Mouse (Mus musculus) heart, postnatal 10 days (tissue): ENCODE results near the gene Ube2ql1. TPM values are rescaled to one million over a fixed set of nuclear protein-coding genes. Genes with fewer than 3 reads are reported as not detected.

ENCODE experiments used
- DNase-seq, 2 experiments: peaks; one replicate each; pipeline ENCODE4 v3.0.0; 2021
- intact Hi-C: fragments of 180-260 bp; cut with DNase I; formaldehyde crosslinking; loops from one replicate; pipeline ENCODE4 v1.15.1; 2025
- total RNA-seq, 2 experiments: library from RNA; stranded (reverse); gene quantifications; 2 replicates each; pipeline ENCODE4 v1.2.3; 2021

Ube2ql1 gene
- total RNA-seq, 2 experiments from 2014 or later, result 0.87 to 1.2 TPM

DNA sequence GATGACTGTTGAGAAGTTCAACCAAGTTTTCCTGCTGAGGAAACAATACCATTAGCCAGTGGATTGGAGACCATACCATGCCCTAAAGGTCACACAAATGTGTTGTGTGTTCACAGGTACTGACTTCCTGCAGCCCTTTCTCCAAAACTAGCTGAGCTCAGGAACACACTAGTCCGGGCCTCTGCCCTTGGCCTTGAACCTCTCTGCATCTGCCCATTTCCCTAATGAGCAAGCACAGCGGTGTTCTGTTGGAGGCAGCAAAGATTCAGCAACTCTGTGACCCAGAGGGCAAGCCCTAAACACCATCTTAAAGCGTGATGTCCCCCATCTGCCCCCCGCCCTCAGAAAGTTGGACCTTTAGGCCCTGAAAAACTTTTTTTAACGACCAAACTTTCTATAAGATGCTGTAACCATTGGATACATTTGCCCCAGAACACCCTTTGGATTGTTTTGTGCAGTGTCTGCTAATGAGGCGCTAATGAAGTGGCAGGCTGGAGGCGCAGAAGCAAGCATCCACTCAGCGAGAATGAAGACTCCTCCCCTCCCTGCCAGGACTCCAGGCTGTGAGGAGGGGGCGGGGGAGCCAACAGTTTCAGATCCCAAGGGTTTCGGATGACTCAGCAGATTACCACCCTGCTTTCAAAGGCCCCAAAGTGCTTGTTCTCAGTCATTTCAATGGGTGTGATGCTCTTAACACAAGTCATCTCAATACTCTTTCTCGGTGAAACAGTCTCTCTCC is 21.7 kb downstream of the Ube2ql1 start:
- DNase-seq, result no peak
- intact Hi-C loops, result no loop called here

DNA sequence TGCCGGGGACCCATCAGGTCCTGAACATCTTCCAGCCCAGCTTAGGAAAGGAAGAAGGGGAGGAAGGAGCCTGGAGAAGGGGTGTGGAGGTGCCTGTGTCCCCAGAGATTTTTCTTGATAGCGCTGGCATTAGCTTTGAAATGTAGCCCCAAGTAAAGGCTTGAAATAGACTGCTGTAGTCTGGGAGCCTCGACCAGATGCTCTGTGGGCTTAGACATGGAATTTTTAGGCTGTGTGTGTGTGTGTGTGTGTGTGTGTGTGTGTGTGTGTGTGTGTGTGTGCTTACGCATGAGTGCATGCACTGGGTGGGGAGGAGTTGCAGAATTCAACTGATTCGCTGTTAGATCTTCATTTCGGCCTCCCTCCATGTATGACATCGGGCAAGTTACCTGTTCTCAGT is 31.5 kb downstream of the Ube2ql1 start:
- intact Hi-C loops, result no loop called here
- no peak for DNase-seq

DNA sequence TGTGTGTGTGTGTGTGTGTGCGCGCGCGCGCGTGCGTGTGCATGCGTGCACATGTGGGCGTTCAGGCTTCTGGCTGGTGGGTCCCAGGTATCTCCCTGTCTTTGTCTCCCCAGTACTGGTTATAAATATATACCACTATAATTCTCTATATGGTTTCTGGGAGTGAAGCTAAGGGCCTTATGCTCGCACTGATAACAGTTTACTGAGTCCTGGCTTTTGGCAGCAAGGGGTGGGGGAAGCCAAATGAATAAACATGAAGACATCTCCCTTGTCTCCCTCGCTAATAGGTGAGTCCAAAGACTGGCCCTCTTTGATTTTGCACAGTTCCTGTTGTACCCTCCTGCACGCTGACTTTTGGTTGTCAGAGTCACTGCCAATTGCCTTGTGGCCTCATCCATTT is 32.2 kb downstream of the Ube2ql1 start:
- intact Hi-C loops, result no loop called here
- DNase-seq, result no peak

DNA sequence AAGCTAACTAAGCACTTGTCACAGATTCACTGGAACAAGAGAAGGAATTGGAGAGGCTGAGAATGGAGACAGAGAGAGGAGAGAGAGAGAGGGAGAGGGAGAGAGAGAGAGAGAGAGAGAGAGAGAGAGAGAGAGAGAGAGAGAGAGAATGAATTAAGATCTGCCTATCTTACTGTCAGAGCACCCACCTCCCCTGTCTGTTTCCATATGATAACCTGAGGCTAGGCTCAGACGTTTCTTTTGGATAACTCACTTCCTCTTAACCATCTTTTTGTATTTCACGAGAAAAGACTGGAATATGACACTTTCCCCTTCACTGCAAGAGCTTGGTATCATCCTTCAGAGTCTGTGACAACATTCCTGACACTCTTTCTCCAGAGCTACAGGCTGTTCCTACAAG is 32.8 kb downstream of the Ube2ql1 start:
- no peak for DNase-seq
- intact Hi-C loops, result no loop called here

DNA sequence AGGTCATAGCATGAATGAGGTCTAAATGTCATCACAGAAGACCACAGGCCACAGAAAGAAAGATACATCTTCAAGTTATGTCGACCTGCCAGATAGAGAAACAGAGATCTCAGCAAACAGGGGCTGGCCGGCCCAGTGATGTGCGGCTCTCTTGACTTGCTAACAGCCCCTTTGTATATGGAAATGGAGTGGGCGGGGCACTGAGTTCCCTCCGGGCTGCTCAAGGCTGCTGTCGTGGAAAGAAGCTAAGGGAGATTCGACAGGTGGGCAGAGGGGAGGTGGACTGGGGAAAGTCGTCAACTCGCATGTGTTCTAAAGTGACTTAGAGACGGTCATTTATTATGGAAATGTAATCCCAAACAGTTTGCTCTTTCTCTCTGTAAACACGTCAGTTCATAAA is 36.2 kb downstream of the Ube2ql1 start:
- intact Hi-C loops, result no loop called here
- DNase-seq, result no peak

DNA sequence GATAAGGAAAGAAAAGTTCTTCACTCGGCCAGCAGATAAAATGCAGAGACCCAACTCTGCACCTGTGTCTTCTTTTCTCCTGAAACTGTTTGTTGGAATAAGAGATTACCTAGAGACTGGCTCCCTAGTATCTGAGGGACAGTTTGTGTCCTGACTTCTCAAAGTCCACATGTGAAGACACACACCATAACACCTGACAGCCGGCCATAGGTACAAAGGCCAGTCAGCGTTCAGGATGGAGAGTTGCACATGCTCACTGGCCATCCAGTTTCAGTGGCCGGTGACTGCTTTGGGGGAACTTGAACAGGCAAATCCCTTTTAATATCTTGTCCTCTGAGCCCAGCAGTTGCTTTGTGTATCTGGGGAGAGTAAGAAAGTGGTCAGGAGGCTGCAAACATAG is 38.3 kb downstream of the Ube2ql1 start:
- DNase-seq, result no peak
- intact Hi-C loops, result no loop called here

DNA sequence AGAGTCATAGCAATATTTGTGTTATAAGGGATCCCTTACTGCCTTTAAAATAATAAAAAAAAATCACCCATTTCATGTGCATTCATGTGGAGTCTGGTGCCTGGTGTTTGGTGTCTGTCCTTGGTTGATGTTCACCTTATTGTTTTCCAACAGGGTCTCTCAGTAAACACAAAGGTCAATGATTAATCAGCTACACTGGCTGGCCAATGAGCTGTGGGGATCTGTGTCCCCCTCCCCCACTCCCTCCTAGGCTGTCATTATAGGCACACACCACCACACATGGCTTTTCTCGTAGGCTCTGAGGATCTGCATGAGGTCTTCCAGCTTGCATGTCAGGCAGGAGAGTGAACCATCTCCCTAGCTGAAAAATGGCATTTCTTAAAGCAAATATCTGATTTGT is 38.9 kb downstream of the Ube2ql1 start:
- intact Hi-C loops, result no loop called here
- no peak for DNase-seq

DNA sequence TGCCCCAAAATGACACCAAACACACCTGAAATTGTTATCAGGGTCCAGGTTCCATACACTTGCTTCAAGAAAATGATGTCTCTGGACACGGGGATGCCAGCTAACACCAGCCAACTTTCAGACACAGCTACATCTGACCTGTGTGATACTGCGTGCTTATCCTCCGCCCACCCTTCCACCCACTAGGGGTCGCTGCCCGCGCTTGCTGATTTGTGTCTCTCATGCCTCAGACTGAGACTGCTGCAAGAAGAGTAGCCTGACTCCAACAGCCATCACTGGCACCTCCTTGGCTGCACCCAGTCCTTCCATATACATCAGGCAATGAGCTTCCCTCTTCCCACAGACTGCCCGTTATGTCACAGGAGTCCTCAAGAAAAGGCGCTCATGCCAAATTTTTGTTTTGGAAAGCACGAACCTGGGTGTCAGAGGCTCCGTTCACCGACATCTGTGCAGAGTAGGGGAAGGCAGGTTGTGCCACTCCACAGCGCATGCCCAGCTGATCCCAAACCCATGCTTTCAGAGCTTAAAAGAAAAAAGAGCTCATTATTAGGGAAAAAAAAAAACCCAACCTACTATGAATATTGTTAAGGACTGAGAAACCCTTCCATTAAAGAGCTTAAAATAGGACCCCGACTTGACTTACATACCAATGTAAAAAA is 43.2 kb downstream of the Ube2ql1 start:
- peak; percentile 59 to 78 for DNase-seq
- intact Hi-C loops, result loop anchor here (2.0 kb wide), 1 partner anchor 294 kb away; no protein-coding TSS in a partner anchor

DNA sequence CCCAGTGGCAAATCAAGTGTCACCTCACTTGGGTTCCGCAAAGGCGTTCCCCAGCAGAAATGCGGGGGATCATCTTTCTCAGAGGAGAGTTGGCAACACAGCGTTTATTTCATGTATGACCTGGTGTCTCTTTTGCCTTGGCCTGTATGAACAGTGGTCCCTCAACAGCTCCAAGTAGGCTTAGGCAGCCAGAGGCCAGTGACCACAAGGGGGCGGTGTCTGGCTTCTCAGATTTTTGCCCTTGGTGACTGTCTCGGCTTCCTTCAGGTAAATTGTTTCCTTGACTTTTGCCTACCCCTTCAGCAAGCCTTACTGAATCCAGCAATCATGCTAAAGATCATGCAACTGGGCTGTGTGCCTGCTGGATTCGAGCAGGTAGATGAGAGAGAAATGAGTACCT is 48.6 kb downstream of the Ube2ql1 start:
- intact Hi-C loops, result no loop called here
- peak; percentile 22 to 47 for DNase-seq

DNA sequence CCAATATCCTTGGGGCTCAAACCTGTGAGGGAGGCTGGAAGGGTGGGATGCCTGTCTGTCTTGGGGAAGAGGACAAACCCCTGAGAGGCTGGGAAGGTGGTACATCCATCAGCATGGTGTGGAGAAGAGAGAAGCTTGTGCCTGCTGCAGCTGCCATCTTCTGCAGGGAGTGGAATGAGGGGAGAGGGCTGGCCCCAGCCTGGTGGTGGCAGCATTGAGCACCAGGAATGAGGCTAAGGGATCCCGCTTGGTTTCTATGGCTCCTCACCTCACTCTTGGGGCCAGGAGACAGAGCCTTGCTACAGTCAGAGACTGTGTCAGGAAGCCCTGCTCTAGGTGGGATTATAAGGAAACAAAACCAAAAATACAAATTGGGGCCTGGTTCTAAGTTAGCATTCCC is 52.7 kb downstream of the Ube2ql1 start:
- peak in 1 of 2 experiments; percentile 7 for DNase-seq
- intact Hi-C loops, result no loop called here

DNA sequence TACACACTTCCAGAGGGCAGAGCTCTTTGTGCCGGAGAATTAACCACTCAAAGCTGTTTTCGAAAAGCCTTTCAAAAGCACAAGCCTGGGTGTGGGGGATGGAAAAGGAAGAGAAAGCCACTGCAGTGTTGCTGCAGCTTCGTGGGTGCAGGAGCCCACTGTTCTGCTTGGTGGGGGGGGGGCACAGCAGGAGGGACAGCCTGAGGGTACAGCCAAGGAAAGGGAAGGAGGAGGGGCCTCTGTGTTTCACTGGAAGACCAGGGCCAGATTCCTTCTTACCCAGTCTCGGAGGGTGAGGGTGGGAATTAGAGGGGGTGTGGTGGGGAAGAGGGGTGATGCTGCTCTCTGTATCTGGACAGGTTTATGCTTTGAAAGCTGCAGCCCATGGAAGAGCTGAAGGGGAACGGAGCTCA is 54.3 kb downstream of the Ube2ql1 start:
- intact Hi-C loops, result no loop called here
- no peak for DNase-seq

DNA sequence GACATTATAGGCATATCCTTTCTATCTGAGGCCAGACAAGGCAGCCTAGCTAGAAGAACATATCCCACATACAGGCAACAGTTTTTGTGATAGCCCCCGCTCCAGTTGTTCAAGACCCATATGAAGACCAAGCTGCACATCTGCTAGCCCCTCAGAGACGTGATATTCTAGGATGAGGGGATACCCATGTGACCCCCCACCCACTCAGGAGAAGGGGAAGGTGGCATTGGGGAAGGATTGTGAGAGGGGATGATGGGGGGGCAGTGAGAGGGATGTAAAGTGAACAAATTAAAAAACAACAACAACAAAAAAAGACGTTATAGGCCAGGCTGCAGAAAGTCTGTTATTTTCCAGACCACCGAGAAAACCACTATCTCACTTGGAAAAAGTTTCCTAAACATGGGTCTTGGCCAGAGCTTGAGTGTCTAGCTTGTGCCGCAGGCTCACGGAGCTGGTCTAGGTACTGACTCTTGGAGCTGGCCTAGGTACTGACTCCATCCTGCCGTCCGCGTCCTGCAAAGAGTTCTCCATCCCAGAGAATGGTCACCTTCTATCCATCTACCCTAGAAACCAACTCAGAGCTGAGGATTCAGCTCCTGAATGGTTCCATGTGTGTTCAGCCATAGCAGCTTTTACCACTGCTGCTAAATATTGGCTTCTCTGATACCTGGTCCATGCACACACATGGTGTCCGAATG is 65.6 kb downstream of the Ube2ql1 start:
- peak in 1 of 2 experiments; percentile 5 for DNase-seq
- intact Hi-C loops, result no loop called here

DNA sequence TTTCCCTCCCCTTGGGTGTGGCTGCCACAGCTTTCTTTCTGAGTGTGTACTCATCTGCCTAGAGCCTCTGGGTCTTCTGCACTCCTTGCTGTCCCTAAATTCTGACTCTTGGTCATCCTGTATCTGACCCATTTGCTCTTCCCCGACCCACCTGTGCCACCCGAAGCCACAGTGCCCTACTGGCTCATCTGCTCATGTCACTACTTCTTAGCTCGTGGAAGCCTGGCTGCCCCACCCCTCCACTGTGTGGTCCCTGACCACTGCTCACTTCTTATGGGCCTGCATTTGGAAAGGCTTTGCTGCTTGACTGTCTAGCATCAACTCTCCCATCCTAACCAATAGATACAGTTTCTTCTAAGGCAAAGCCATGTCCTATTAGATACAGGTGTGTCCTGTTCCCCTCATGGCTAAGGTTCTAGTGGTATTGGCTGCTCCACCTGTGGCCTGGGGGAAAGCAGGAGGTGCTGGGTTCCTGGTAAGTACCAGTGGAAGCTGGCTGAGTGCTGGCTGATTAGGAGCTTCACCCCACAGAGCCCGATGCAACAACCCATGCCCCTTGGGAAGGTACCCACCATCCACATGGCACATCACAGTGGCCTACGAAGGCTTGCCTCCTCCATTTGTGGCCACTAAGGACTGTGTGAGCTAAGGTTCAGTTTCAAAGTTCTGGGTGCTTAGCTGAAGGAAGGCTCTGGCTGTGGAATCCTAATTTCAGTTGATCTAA is 66.3 kb downstream of the Ube2ql1 start:
- no peak for DNase-seq
- intact Hi-C loops, result no loop called here

DNA sequence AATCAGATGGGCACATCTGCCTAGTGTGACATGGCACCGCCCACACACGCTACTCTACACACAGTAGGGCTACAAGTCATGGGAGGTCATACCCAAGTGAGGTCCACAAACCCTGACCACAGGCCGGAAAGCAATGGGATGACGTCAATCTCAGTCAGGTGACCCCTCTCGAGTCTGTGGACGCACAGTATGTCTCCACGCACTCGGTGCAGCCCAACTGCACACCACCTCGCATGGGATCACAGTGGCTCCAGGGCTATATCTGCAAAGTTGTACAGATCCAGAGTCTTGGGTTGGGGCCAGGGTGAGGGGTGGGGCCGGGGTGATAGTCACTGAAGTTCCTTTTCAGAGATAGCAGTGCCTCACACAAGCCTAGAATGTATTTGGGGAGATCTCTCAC is 67.1 kb downstream of the Ube2ql1 start:
- DNase-seq, result no peak
- intact Hi-C loops, result no loop called here

DNA sequence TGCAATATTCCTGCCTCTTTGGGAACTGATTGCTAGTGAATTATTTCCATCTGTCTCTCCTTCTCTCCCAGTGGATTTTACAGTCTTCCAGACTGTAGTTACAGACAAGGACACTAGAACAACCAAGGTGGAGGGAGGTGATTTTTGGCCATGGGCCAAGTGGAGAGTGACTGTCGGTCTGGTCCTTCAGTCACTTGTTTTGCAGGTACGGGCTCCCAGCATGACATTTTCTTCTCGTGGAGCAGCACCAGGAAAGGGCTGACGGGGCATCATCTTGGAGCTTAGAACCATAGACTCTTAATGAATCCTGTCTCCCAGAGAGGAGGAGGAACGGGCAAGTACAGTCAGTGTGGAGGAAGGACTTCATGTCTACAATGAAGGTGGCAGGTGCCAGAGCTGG is 67.6 kb downstream of the Ube2ql1 start:
- DNase-seq, result no peak
- intact Hi-C loops, result no loop called here

DNA sequence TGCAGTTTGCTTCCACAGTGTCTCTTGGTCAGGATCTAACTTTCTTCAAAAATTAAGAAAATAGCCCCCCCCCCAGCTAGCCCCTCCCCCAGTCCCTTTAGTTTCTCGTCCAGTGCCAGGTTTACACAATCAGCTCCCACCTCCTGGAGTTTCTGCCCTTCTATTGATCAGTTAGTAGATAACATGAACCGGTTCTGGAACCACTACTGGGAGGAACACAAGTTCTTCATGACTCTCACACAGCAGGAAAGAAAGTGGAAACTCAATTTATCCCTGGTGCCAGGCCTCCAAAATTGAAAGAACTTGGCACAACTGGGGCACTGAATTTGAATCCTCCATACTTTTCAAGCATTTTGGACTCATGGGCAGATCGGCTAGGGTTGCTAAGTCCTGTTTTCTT is 85.2 kb downstream of the Ube2ql1 start:
- no peak for DNase-seq
- intact Hi-C loops, result no loop called here

Other genes with a start within 250 kb of the Ube2ql1 start
- gene Nsun2, start 206.1 kb downstream of the Ube2ql1 start, total RNA-seq, result 10 to 100 TPM; 40.9 to 47.6 TPM
- gene Tent4a, start 205.3 kb downstream of the Ube2ql1 start, total RNA-seq, result 10 to 100 TPM; 17.2 to 17.6 TPM
- 1 to 10 TPM; 2.4 to 2.5 TPM for gene Srd5a1, start 128.4 kb downstream of the Ube2ql1 start, total RNA-seq
- 10 to 100 TPM; 39.3 to 41.8 TPM for gene Med10, start 62.5 kb upstream of the Ube2ql1 start, total RNA-seq